Mouse (Mus musculus) MEL (cell line): ENCODE results near the gene Fbxo17.

Source experiments
- BHLHE40 ChIP-seq: IDR thresholded peaks from 2 replicates; pipeline ENCODE4 v1.6.1; 2012; ENCODE audit warnings: low read depth, mild to moderate bottlenecking, inconsistent platforms, low read length, improper control_type of control experiment, borderline replicate concordance
- CTCF ChIP-seq, 3 experiments: IDR thresholded peaks in 2 of 3; conservative IDR thresholded peaks in 1 of 3; 2 replicates each; pipeline ENCODE4 v1.5.1; 2011 to 2012; ENCODE audit warnings: low read length in 3 of 3, low read depth in 2 of 3, mild to moderate bottlenecking in 2 of 3, improper control_type of control experiment in 1 of 3, inconsistent platforms in 1 of 3, mixed read lengths in 1 of 3, moderate library complexity in 1 of 3; ENCODE audit not compliant: control insufficient read depth in 1 of 3, insufficient read depth in 1 of 3, poor library complexity in 1 of 3, severe bottlenecking in 1 of 3
- MAFK ChIP-seq: IDR thresholded peaks from 2 replicates; pipeline ENCODE4 v1.6.1; 2011; ENCODE audit warnings: low read depth, mild to moderate bottlenecking, low read length, improper control_type of control experiment, borderline replicate concordance
- MYC ChIP-seq: IDR thresholded peaks from 2 replicates; pipeline ENCODE4 v1.6.1; 2011; ENCODE audit warnings: low read depth, mild to moderate bottlenecking, low read length, improper control_type of control experiment, moderate library complexity
- UBTF ChIP-seq: IDR thresholded peaks from 2 replicates; pipeline ENCODE4 v1.6.1; 2012; ENCODE audit warnings: low read depth, mild to moderate bottlenecking, inconsistent platforms, low read length, improper control_type of control experiment, moderate library complexity, borderline replicate concordance; ENCODE audit not compliant: insufficient read depth

GRCm38 (mm10) chr7:28716590-28717281, at the start of gene Fbxo17:
- TF ChIP-seq UBTF = no peak
- TF ChIP-seq CTCF (IDR thresholded peaks at IDR 0.05 in 2 of 3, conservative IDR thresholded peaks at IDR 0.05 in 1 of 3; ENCODE audit: control insufficient read depth in 1 of 3, insufficient read depth in 1 of 3, low read depth in 2 of 3, low read length in 3 of 3, poor library complexity in 1 of 3, severe bottlenecking in 1 of 3) = no peak
- no peak for TF ChIP-seq MAFK
- TF ChIP-seq BHLHE40 = no peak
- no peak for TF ChIP-seq MYC
